ENCODE assay signal across 32 mouse cellular contexts in the genomic region with DNA sequence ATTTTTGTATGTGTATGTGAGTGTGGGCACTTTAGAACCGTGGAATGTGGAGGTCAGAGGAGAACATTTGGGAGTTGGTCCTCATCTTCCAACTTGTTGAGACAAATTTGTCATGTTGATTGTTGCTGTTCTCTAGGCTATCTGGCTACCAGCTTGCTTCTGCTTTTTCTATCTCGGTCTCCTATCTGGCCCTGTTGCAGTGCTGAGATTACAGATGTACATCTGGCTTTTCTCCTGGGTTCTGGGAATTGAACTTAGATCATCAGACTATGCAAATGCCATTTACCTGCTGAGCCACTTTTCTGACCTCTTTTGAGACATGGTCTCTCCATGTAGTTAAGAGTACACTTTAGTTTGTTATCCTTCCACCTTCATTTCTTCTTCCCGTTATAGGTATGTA. TPM values are rescaled to one million over a fixed set of nuclear protein-coding genes. Genes with fewer than 3 reads are reported as not detected.
"Had no signal": no experiment of that assay in that cellular context is flagged by ENCODE, and none has a peak within 500 bp of the region (broad histone marks: within the 10 kb centered on the region; RNA-seq: fewer than 3 reads in every experiment).

No protein-coding gene starts in this region.

- H3K9ac ChIP-seq: limb, embryonic 12.5 days; limb, embryonic 13.5 days; limb, embryonic 15.5 days; liver, embryonic 12.5 days; liver, embryonic 13.5 days; liver, embryonic 14.5 days; liver, embryonic 15.5 days; liver, postnatal 0 days; lung, embryonic 14.5 days; lung, embryonic 15.5 days; midbrain, embryonic 12.5 days; midbrain, embryonic 13.5 days; midbrain, embryonic 15.5 days; neural tube, embryonic 12.5 days had no signal

- DNase-seq: left cerebral cortex, postnatal 4 days; liver; liver, embryonic 13.5 days; liver, postnatal 0 days; lung, adult 18-20 months; lung, adult 2 months; lung, embryonic 14.5 days; lung, postnatal 10 days; lung, postnatal 14 days; lung, postnatal 4 days; midbrain, embryonic 14.5 days had no signal

- H3K9me3 ChIP-seq: limb, embryonic 10.5 days; limb, embryonic 12.5 days; limb, embryonic 13.5 days; limb, embryonic 15.5 days; liver, embryonic 12.5 days; liver, embryonic 13.5 days; liver, embryonic 15.5 days; lung, embryonic 15.5 days; megakaryocyte, embryonic 14.5 days; midbrain, embryonic 10.5 days; midbrain, embryonic 12.5 days; midbrain, embryonic 13.5 days; midbrain, embryonic 15.5 days; neural tube, embryonic 12.5 days had no signal

- H3K27ac ChIP-seq: limb, embryonic 10.5 days; limb, embryonic 12.5 days; limb, embryonic 13.5 days; limb, embryonic 15.5 days; liver, embryonic 12.5 days; liver, embryonic 13.5 days; liver, embryonic 14.5 days; liver, embryonic 15.5 days; lung, embryonic 15.5 days; macrophage; midbrain, embryonic 10.5 days; midbrain, embryonic 12.5 days; midbrain, embryonic 13.5 days; midbrain, embryonic 15.5 days; neural tube, embryonic 12.5 days had no signal

- H3K36me3 ChIP-seq: limb, embryonic 13.5 days; liver, embryonic 12.5 days; liver, embryonic 13.5 days; liver, embryonic 15.5 days; lung, embryonic 15.5 days; midbrain, embryonic 12.5 days; midbrain, embryonic 13.5 days; midbrain, embryonic 15.5 days; neural tube, embryonic 12.5 days had no signal

- H3K4me3 ChIP-seq: limb, embryonic 10.5 days; limb, embryonic 12.5 days; limb, embryonic 13.5 days; limb, embryonic 15.5 days; liver, embryonic 12.5 days; liver, embryonic 13.5 days; liver, embryonic 15.5 days; lung, embryonic 15.5 days; megakaryocyte, embryonic 14.5 days; midbrain, embryonic 10.5 days; midbrain, embryonic 12.5 days; midbrain, embryonic 13.5 days; midbrain, embryonic 15.5 days; myocyte; neural tube, embryonic 12.5 days had no signal

- H3K27me3 ChIP-seq: limb, embryonic 12.5 days; limb, embryonic 13.5 days; limb, embryonic 15.5 days; liver, embryonic 12.5 days; liver, embryonic 13.5 days; lung, embryonic 15.5 days; megakaryocyte, embryonic 14.5 days; midbrain, embryonic 12.5 days; midbrain, embryonic 13.5 days; midbrain, embryonic 15.5 days; neural tube, embryonic 12.5 days had no signal

RNA-seq across cellular contexts. Expression of a gene that starts 36.8 kb away (rescaled TPM):
- total RNA-seq: left cerebral cortex, postnatal 10 days; left cerebral cortex, postnatal 25 days; left cerebral cortex, postnatal 4 days; megakaryocyte progenitor cell, adult 5-6 weeks; megakaryocyte, adult 5-6 weeks; monocyte, adult 5-6 weeks had no signal
- polyA plus RNA-seq: macrophage had no signal
